Mouse (Mus musculus): ENCODE results near the gene Anks1. TPM values are rescaled to one million over a fixed set of nuclear protein-coding genes. Genes with fewer than 3 reads are reported as not detected.

The Anks1 gene
- polyA plus RNA-seq (2015; fragmentation: Nextera tagmentation; extraction: Ambion mirVana): 46.3 and 50.4 TPM in 2 replicates

GRCm38 (mm10) chr17:27908888-27909621 is at the start of gene Anks1:
Anks1 (plus strand) TSS chr17:27909306.
- H3K4me1 ChIP-seq: peaks cover 40% of the 10 kb centered on the region

GRCm38 (mm10) chr17:27865461-27865860 is 43.6 kb upstream of the Anks1 start:
- Histone ChIP-seq H3K4me1 (peaks cover 10% of the 10 kb centered on the region; the same call in 1 of the 2 replicates), H3K27me3 (replicated peaks) (no peaks in the 10 kb centered on the region), H3K4me2 (no peak overlapping the region), H3K4me3 (replicated peaks) (no peak overlapping the region), H3K9ac (replicated peaks) (no peak overlapping the region), H3K9me3 (replicated peaks) (no peaks in the 10 kb centered on the region), H3K27ac (replicated peaks) (no peak overlapping the region), H3K36me3 (no peaks in the 10 kb centered on the region)
- WGBS: 57% methylated on average over 2 of the region's 2 CpGs
- ATAC-seq (ENCODE audit: low FRiP score): no peak

More at GRCm38 (mm10) chr17:27908888-27909621, at the start of gene Anks1:
- H3K9me3 ChIP-seq (replicated peaks): no peaks in the 10 kb centered on the region
- peak; percentile 92 for ATAC-seq (ENCODE audit: low FRiP score)
- peak within 1 kb of the TSS; percentile 97 for H3K4me3 ChIP-seq (replicated peaks)
- H3K27me3 ChIP-seq (replicated peaks): no peaks in the 10 kb centered on the region
- H3K9ac ChIP-seq (replicated peaks): peak within 1 kb of the TSS; percentile 81
- peaks cover 7% of the 10 kb centered on the region for H3K36me3 ChIP-seq
- peak within 1 kb of the TSS; percentile 92 for H3K27ac ChIP-seq (replicated peaks)
- H3K4me2 ChIP-seq: peak within 1 kb of the TSS; percentile 83
- under 1% methylated on average over 55 of the region's 78 CpGs for WGBS

GRCm38 (mm10) chr17:27866737-27867136 is 42.4 kb upstream of the Anks1 start:
- Histone ChIP-seq H3K9me3 (replicated peaks) (no peaks in the 10 kb centered on the region), H3K4me1 (peaks cover 4% of the 10 kb centered on the region; the same call in 1 of the 2 replicates), H3K27me3 (replicated peaks) (no peaks in the 10 kb centered on the region), H3K4me2 (no peak overlapping the region), H3K9ac (replicated peaks) (no peak overlapping the region), H3K36me3 (no peaks in the 10 kb centered on the region), H3K4me3 (replicated peaks) (no peak overlapping the region), H3K27ac (replicated peaks) (no peak overlapping the region)
- 92% methylated on average over 4 of the region's 4 CpGs for WGBS
- no peak for ATAC-seq (ENCODE audit: low FRiP score)

- no peaks in the 10 kb centered on the region for H3K9me3 ChIP-seq (replicated peaks)
- H3K4me2 ChIP-seq: no peak overlapping the region
- H3K4me3 ChIP-seq (replicated peaks): no peak overlapping the region
- H3K9ac ChIP-seq (replicated peaks): no peak overlapping the region
- 87% methylated on average over 3 of the region's 3 CpGs for WGBS
- H3K27ac ChIP-seq (replicated peaks): no peak overlapping the region
- H3K4me1 ChIP-seq: no peaks in the 10 kb centered on the region
- no peaks in the 10 kb centered on the region for H3K27me3 ChIP-seq (replicated peaks)
- no peaks in the 10 kb centered on the region for H3K36me3 ChIP-seq
- ATAC-seq (ENCODE audit: low FRiP score): no peak
These were observed 37.3 kb upstream of the Anks1 start for GRCm38 (mm10) chr17:27871851-27872250.

- ATAC-seq (ENCODE audit: low FRiP score): no peak
- no peak overlapping the region for H3K9ac ChIP-seq (replicated peaks)
These were observed 35.5 kb upstream of the Anks1 start for GRCm38 (mm10) chr17:27873583-27873982.

GRCm38 (mm10) chr17:27874510-27874909 is 34.6 kb upstream of the Anks1 start:
- Histone ChIP-seq H3K4me3 (replicated peaks) (no peak overlapping the region), H3K4me1 (no peaks in the 10 kb centered on the region), H3K4me2 (no peak overlapping the region), H3K27me3 (replicated peaks) (no peaks in the 10 kb centered on the region), H3K9ac (replicated peaks) (no peak overlapping the region), H3K36me3 (peaks cover 13% of the 10 kb centered on the region; the same call in 1 of the 2 replicates), H3K27ac (replicated peaks) (no peak overlapping the region), H3K9me3 (replicated peaks) (no peaks in the 10 kb centered on the region)
- ATAC-seq (ENCODE audit: low FRiP score): no peak
- WGBS: 76% methylated on average over 5 of the region's 5 CpGs

More at GRCm38 (mm10) chr17:27873583-27873982, 35.5 kb upstream of the Anks1 start:
- H3K4me2 ChIP-seq: no peak overlapping the region
- 66% methylated on average over 3 of the region's 3 CpGs for WGBS
- no peaks in the 10 kb centered on the region for H3K4me1 ChIP-seq
- H3K27me3 ChIP-seq (replicated peaks): no peaks in the 10 kb centered on the region
- H3K9me3 ChIP-seq (replicated peaks): no peaks in the 10 kb centered on the region
- H3K4me3 ChIP-seq (replicated peaks): no peak overlapping the region
- H3K27ac ChIP-seq (replicated peaks): no peak overlapping the region
- H3K36me3 ChIP-seq: peaks cover 6% of the 10 kb centered on the region; the same call in 1 of the 2 replicates

- ATAC-seq (ENCODE audit: low FRiP score): no peak
- Histone ChIP-seq H3K4me1 (no peaks in the 10 kb centered on the region), H3K9me3 (replicated peaks) (no peaks in the 10 kb centered on the region), H3K36me3 (peaks cover 72% of the 10 kb centered on the region), H3K27me3 (replicated peaks) (no peaks in the 10 kb centered on the region), H3K4me2 (no peak overlapping the region), H3K4me3 (replicated peaks) (no peak overlapping the region), H3K9ac (replicated peaks) (no peak overlapping the region), H3K27ac (replicated peaks) (no peak overlapping the region)
- 69% methylated on average over 11 of the region's 11 CpGs for WGBS
These were observed 27.6 kb upstream of the Anks1 start for GRCm38 (mm10) chr17:27881518-27881917.

- H3K4me3 ChIP-seq (replicated peaks): no peak overlapping the region
- no peaks in the 10 kb centered on the region for H3K4me1 ChIP-seq
- H3K9me3 ChIP-seq (replicated peaks): no peaks in the 10 kb centered on the region
- H3K27me3 ChIP-seq (replicated peaks): no peaks in the 10 kb centered on the region
- H3K36me3 ChIP-seq: peaks cover 82% of the 10 kb centered on the region
- H3K27ac ChIP-seq (replicated peaks): no peak overlapping the region
- no peak overlapping the region for H3K4me2 ChIP-seq
- no peak overlapping the region for H3K9ac ChIP-seq (replicated peaks)
- ATAC-seq (ENCODE audit: low FRiP score): no peak
- WGBS: 92% methylated on average over 8 of the region's 8 CpGs
These were observed 26.0 kb upstream of the Anks1 start for GRCm38 (mm10) chr17:27883129-27883528.

- 96% methylated on average over 6 of the region's 6 CpGs for WGBS
- ATAC-seq (ENCODE audit: low FRiP score): no peak
- Histone ChIP-seq H3K36me3 (peaks cover 82% of the 10 kb centered on the region), H3K4me1 (no peaks in the 10 kb centered on the region), H3K27me3 (replicated peaks) (no peaks in the 10 kb centered on the region), H3K9me3 (replicated peaks) (no peaks in the 10 kb centered on the region), H3K4me2 (no peak overlapping the region), H3K27ac (replicated peaks) (no peak overlapping the region), H3K4me3 (replicated peaks) (no peak overlapping the region), H3K9ac (replicated peaks) (no peak overlapping the region)
These were observed 25.1 kb upstream of the Anks1 start for GRCm38 (mm10) chr17:27883994-27884393.

- H3K27me3 ChIP-seq (replicated peaks): no peaks in the 10 kb centered on the region
- no peak for ATAC-seq (ENCODE audit: low FRiP score)
- WGBS: 82% methylated on average over 19 of the region's 19 CpGs
- H3K27ac ChIP-seq (replicated peaks): no peak overlapping the region
- H3K4me1 ChIP-seq: no peaks in the 10 kb centered on the region
- H3K9ac ChIP-seq (replicated peaks): no peak overlapping the region
- peaks cover 70% of the 10 kb centered on the region for H3K36me3 ChIP-seq
- no peak overlapping the region for H3K4me2 ChIP-seq
- H3K9me3 ChIP-seq (replicated peaks): no peaks in the 10 kb centered on the region
- H3K4me3 ChIP-seq (replicated peaks): no peak overlapping the region
These were observed 22.5 kb upstream of the Anks1 start for GRCm38 (mm10) chr17:27886499-27887210.

GRCm38 (mm10) chr17:27907512-27908205 is 1.4 kb upstream of the Anks1 start:
- Histone ChIP-seq H3K9ac (replicated peaks) (peak overlapping the region; percentile 81), H3K4me2 (peak overlapping the region; percentile 83), H3K36me3 (peaks cover 19% of the 10 kb centered on the region), H3K4me3 (replicated peaks) (peak overlapping the region; percentile 97), H3K9me3 (replicated peaks) (no peaks in the 10 kb centered on the region), H3K27ac (replicated peaks) (peak overlapping the region; percentile 67), H3K27me3 (replicated peaks) (no peaks in the 10 kb centered on the region), H3K4me1 (peaks cover 40% of the 10 kb centered on the region)
- WGBS: 0% methylated on average over 45 of the region's 45 CpGs
- no peak for ATAC-seq (ENCODE audit: low FRiP score)

Data from neural tube, embryonic 15.5 days (tissue).